Comparison of ENCODE assay signal across 21 mouse cellular contexts in genomic region chr16:44233019-44233418, GRCm38 (mm10).
"Had no signal": no experiment of that assay in that cellular context is flagged by ENCODE, and none has a peak within 500 bp of the region (broad histone marks: within the 10 kb centered on the region; RNA-seq: fewer than 3 reads in every experiment).

No protein-coding gene starts in this region.

- H3K27ac ChIP-seq: gastrocnemius, adult 2 months; heart, embryonic 10.5 days; hindbrain, embryonic 13.5 days; hindbrain, embryonic 15.5 days; hindbrain, postnatal 0 days; limb, embryonic 13.5 days; limb, embryonic 15.5 days had no signal

- DNase-seq: gastrocnemius, adult 2 months; gastrocnemius, postnatal 10 days; gastrocnemius, postnatal 25 days; heart, adult 18-20 months; heart, postnatal 10 days; kidney, adult 18-20 months; kidney, adult 8-10 months; kidney, postnatal 10 days; kidney, postnatal 25 days; kidney, postnatal 4 days; layer of hippocampus, adult 9-11 months; layer of hippocampus, postnatal 36 days; left cerebral cortex, postnatal 4 days had no signal

- H3K36me3 ChIP-seq: heart, embryonic 10.5 days; heart, embryonic 12.5 days; hindbrain, embryonic 13.5 days; hindbrain, embryonic 15.5 days; limb, embryonic 13.5 days; limb, embryonic 15.5 days had no signal

- H3K4me1 ChIP-seq: heart, embryonic 10.5 days; heart, embryonic 12.5 days; hindbrain, embryonic 13.5 days; hindbrain, embryonic 15.5 days; limb, embryonic 13.5 days; limb, embryonic 15.5 days had no signal

- H3K9ac ChIP-seq: heart, embryonic 12.5 days; hindbrain, embryonic 13.5 days; hindbrain, embryonic 15.5 days; limb, embryonic 13.5 days; limb, embryonic 15.5 days had no signal

- H3K4me3 ChIP-seq: gastrocnemius, adult 2 months; heart, embryonic 10.5 days; heart, embryonic 12.5 days; hindbrain, embryonic 13.5 days; hindbrain, embryonic 15.5 days; limb, embryonic 13.5 days; limb, embryonic 15.5 days had no signal

- H3K27me3 ChIP-seq: heart, embryonic 12.5 days; hindbrain, embryonic 13.5 days; hindbrain, embryonic 15.5 days; limb, embryonic 13.5 days; limb, embryonic 15.5 days had no signal

- ATAC-seq: forebrain, embryonic 16.5 days; hindbrain, postnatal 0 days had no signal

- H3K9me3 ChIP-seq: heart, embryonic 10.5 days; hindbrain, embryonic 13.5 days; hindbrain, embryonic 15.5 days; limb, embryonic 15.5 days had no signal

- H3K4me2 ChIP-seq: heart, embryonic 12.5 days; hindbrain, embryonic 13.5 days; hindbrain, embryonic 15.5 days; limb, embryonic 13.5 days; limb, embryonic 15.5 days had no signal
